Mouse (Mus musculus) large intestine, adult 2 months (tissue): ENCODE data around the gene Itpr2. TPM values are rescaled to one million over a fixed set of nuclear protein-coding genes. Genes with fewer than 3 reads are reported as not detected.

Experiments
- DNase-seq: peaks from one replicate; pipeline ENCODE4 v3.0.0-alpha.2; 2012; ENCODE audit warnings: low read depth, low spot score
- WGBS: fragments of 180-500 bp; shearing (Covaris S2); methylation state at CpG from one replicate; pipeline ENCODE4 v1.1.7; 2018; 5-methylcytosine and 5-hydroxymethylcytosine counted together
- polyA plus RNA-seq: library from polyadenylated mRNA; depleted of rRNA; stranded (reverse); fragments of >200 nt; gene quantifications from 2 replicates; pipeline ENCODE4 v1.2.3, GENCODE M21; 2012

Itpr2 gene
- polyA plus RNA-seq, 1 experiment: 6.8 TPM

GRCm38 (mm10) chr6:146249096-146249495, 252.9 kb downstream of the Itpr2 start:
- WGBS: 86% methylated on average over 6 of the region's 6 CpGs

DNA sequence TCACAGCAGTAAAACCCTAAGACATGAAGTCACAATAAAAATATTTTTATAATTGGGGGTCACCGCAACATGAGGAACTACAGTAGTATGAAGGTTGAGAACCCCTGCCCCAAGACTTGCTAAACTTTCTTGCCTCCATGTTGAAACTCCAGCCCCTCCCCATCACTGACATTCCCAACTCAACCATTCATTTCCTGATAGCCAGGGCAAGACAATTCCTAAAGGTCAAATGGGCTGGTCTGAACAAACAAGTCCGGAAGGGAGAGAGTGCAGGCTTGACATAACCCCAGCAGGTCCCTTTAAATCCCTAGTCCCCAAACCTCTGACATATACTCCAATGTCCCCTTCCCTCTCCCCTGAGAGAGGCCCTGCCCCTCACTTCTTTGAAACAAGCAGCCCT, 253.7 kb downstream of the Itpr2 start:
- DNase-seq: no peak
- 73% methylated on average over 2 of the region's 2 CpGs for WGBS

More at GRCm38 (mm10) chr6:146249096-146249495, 252.9 kb downstream of the Itpr2 start:
- no peak for DNase-seq

DNA sequence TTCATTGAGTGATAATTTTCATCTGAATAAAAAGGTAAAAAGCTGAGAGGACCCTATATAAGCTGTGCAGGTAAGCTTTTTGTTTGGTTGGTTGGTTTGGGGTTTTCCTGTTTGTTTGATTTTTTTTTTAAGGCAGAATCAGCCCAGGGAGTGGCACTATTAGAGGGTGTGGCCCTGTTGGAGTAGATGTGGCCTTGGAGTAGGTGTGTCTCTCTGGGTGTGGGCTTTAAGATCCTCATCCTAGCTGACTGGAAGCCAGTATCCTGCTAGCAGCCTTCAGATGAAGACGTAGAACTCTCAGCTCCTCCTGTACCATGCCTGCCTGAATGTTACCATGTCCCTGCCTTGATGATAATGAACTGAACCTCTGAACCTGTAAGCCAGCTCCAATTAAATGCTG, 254.1 kb downstream of the Itpr2 start:
- 56% methylated on average over 1 of the region's 1 CpGs for WGBS
- DNase-seq: no peak

DNA sequence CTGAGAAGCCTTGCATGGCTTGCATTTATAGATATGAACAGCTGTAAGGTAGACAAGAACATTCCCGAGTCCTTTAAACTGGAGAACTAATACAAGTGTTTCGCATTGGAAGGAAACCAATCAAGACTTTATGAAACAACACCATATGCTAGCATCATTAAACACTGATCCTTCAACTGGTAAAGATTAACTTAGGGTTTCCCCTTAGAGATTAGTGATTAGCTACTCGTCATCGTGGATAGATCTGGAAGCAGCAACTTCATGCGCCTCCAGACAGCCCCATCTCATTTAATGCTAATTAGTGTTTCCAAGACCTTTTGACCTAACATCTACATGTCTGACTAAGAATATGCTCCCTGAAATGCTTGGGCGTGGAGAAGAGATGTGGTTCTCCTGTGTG, 255.7 kb downstream of the Itpr2 start:
- 63% methylated on average over 6 of the region's 6 CpGs for WGBS
- no peak for DNase-seq

DNA sequence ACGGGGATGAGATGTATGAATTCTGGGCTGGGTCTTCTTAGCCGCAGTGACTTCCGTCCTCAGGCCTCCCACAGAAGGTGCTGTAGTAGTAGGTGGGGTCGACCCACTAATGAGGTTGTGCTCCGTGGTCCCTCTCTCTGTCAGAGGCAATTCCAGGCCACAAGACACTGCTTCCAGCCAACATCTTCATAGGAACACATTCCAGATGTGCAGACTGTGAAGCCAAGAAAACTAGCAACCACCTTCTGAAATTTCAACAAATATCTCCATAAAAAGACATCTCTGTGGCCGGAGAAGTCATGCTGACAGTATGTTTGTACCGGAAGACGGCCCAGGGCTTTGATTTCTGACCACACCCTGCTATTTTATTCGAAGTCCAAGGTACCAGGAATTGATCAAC, 256.1 kb downstream of the Itpr2 start:
- DNase-seq: no peak
- WGBS: 76% methylated on average over 9 of the region's 9 CpGs

DNA sequence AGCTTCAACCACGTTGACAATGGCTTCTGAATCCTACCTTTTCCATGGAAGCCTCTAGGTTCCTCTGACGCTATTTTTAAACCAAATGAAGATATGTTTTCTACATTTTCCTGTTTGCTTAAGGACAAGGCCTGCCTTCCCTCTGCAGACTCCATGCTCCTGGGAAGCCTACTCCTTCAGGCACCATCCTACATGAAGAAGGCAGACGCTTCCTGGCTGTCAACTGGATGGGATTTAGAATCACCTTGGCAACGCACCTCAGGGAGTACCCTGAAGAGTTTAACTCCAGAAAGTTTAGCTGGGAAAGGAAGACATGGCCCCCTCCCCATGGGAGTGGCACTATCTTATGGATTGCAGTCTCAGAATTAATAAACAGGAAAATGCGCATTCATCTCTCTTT, 259.0 kb downstream of the Itpr2 start:
- no peak for DNase-seq
- WGBS: 83% methylated on average over 5 of the region's 5 CpGs

- 88% methylated on average over 3 of the region's 3 CpGs for WGBS
- DNase-seq: no peak
These were observed 260.7 kb downstream of the Itpr2 start for GRCm38 (mm10) chr6:146241336-146241735.

- no peak for DNase-seq
- 83% methylated on average over 3 of the region's 3 CpGs for WGBS
These were observed 266.9 kb downstream of the Itpr2 start for GRCm38 (mm10) chr6:146235165-146235564.

DNA sequence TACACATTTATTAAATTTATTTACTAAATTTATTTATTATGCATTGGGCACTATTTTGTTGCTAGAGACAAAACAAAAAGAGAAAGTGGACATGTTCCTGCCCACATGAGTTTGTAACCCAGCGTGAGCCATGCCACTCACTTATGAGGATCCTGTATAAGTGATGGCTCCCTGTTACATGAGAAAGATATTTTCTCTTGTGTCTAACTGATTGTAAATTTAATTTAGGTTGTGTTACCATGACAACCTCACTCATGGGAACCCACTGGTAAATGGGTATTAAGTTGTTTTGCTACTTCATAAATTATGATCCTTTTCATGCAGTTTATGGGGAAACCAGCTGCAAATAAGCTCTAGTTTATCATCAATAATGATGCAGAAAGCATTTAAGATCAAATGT, 267.6 kb downstream of the Itpr2 start:
- 98% methylated on average over 1 of the region's 1 CpGs for WGBS

GRCm38 (mm10) chr6:146230903-146231302, 271.1 kb downstream of the Itpr2 start:
- DNase-seq: no peak
- 92% methylated on average over 6 of the region's 6 CpGs for WGBS

More for the DNA sequence above, 267.6 kb downstream of the Itpr2 start:
- DNase-seq: no peak

- DNase-seq: no peak
- WGBS: 68% methylated on average over 9 of the region's 9 CpGs
These were observed 271.6 kb downstream of the Itpr2 start for GRCm38 (mm10) chr6:146230373-146230788.

DNA sequence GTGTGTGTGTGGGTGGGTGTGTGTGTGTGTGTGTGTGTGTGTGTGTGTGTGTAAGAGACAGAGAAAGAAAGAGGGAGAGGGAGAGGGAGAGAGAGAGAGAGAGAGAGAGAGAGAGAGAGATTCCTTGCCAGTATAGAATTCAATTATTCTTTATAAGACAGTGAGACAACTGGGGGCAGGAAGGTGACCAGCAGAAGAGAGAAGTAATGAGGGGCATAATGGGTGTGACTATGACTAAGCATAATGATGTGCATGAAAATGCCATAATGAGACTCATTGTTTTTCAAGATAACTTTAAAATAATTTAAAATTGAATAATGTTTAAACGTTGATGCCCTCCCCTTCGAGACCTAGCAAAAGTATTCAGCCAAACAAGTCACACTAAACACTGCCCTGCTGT, 272.1 kb downstream of the Itpr2 start:
- WGBS: 76% methylated on average over 2 of the region's 2 CpGs
- no peak for DNase-seq

DNA sequence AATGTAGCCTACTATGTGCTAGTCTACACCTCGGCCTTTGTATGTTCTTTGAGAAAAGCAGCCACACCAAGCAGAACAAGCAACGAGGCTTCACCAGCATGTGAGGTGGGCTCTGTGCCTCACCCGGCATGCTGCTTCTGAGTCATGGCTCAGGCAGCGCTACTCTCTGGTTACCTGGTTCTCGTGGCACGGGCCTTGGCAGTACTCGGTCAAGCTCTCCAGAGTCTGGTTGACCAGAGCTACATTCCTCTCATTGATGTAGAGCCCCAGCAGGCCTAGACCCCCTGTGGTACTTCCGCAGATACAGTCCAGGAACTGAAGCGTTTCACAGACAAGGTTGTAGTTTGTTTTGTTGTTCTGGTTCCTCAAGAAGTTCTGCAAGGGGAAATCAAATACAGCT, 272.5 kb downstream of the Itpr2 start:
- DNase-seq: no peak
- WGBS: 89% methylated on average over 9 of the region's 9 CpGs

DNA sequence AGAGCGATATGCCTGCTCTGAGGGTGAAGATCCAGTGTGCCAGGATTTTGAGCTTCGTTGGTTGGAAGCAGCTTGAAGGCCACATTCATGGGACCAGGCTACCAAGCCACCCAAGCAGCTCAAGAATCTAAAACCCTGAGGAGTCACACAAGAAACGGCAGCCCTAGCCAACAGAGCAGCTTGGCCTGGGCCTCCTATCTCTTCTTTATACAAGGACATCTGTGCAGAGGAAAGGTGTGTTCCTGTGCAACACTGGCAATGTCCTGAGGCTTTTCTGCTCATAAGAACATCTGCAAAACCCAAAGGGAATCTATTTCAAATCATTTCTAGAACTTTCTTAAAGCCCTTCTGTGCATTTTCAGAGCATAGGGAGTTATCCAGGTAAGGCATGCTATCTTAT, 274.0 kb downstream of the Itpr2 start:
- 86% methylated on average over 3 of the region's 3 CpGs for WGBS
- no peak for DNase-seq

DNA sequence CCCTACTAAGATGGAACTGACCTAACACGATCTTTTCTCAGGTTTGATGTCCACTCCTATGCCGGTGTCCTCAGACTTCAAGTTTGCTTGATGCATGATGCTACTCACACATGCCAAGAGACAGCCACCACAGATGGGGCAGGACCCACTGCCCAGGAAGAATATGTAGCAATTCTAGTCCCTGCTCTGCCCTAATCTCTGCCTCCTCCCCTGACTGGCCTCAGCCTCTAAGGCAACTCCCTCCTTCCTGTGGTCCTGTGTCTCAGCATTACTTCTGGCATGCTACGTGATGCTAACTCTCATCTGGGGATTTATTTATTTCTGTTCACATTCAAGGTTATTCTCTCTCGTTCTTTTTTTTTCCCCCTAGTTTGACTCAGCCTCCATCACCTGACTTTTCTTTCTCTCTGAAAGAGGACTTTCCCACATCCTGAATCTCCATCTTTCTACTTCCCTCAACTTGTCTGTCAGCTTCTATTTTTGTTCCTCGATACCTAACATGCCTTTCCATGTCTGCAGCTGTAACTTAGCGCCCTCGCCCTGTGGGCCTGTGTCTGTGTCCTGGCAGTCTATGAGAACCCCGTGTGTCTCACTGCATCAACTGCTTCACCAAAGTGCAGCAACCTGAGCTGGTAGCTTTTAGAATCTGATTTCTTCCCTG, 279.5 kb downstream of the Itpr2 start:
- no peak for DNase-seq
- WGBS: 76% methylated on average over 8 of the region's 8 CpGs

DNA sequence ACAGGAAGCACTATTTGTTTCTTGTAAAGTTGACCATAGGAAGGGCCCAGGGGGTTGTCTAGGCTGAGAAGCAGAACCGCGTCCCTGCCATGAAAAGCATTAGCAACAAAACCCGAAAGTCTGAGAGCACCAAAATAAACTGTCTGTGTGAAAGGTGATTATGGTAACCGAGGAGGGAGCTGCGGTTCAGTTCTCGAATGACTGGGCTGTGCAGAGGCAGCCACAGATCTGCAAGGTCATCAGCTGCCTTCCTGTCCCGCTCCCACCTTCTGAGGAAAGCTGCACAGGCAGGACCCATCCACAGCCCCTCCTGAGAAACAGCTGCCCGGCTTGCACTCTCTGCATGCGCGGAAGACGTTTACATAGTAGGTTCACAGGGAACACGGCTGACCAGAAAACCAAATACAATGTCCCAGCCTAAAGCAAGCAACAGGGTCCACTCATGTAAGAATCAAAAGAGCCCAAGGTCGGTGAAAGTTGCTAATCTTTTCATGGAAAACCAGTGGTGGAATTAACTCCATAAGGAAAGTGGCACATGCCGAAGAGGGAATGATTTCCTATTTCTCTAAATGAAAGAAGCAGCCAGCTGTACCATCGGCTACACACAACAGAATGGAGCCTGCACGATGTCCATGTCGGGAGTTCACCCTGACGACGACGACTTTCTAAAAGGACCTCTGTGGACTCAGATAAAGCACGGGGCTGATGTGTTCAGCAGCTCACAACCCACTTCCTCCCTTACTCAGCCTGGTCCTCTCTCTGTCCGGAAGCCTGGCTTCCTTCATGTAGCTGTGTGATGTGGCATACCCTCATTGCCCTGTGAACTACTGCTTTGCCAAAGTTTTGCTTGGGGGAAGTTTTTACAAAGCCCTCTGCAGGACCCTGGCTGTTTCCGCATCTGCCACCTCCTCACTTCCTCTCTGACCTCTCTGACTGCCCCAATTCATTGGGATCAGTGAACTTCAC, 280.4 kb downstream of the Itpr2 start:
- no peak for DNase-seq
- WGBS: 63% methylated on average over 23 of the region's 23 CpGs

DNA sequence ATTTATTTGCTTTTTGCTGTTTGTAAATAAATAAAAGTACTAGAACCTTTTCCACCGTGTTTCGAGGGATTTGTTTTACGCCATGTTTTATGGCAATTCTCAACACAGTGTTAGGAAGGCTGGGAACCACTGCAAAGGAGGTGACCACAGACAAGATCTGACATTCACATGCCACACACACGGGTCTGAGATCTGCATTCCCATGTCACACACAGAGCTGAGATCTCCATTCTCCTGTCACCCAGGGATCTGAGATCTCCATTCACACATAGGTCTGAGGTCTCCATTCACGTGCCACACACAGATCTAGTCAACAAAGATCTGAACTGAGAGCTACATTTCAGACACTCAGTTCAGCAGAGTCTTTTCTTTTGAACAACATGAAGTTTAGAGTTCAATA, 282.0 kb downstream of the Itpr2 start:
- 66% methylated on average over 5 of the region's 5 CpGs for WGBS
- no peak for DNase-seq

DNA sequence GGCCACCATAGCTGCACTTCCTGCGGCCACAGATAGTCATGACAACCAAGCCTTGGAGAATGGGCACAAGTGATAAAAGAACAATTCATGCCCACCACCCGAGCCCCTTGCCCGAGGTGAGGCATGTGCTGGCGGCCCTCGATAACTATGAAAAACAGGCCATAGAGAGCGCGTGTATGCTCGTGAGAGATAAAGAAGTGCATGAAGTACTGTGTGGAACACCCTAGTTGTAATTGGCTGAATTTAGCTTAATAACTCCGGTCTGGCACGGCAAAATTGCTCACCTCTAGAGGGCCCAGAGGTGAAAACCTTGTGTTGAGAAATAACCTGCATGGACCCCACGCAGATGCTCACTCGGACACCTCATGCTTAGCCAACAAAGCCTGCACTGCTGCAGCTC, 282.5 kb downstream of the Itpr2 start:
- WGBS: 90% methylated on average over 12 of the region's 12 CpGs
- no peak for DNase-seq

- no peak for DNase-seq
- 83% methylated on average over 2 of the region's 2 CpGs for WGBS
These were observed 286.7 kb downstream of the Itpr2 start for GRCm38 (mm10) chr6:146215302-146215701.

- no peak for DNase-seq
- WGBS: 93% methylated on average over 3 of the region's 3 CpGs
These were observed 289.7 kb downstream of the Itpr2 start for GRCm38 (mm10) chr6:146212339-146212738.

- 64% methylated on average over 6 of the region's 6 CpGs for WGBS
These were observed 290.8 kb downstream of the Itpr2 start for GRCm38 (mm10) chr6:146211233-146211632.

More at GRCm38 (mm10) chr6:146211233-146211632, 290.8 kb downstream of the Itpr2 start:
- no peak for DNase-seq
